Mouse (Mus musculus) lung, adult 2 months (tissue): ENCODE results near the gene Epha7.

Source experiments
- CTCF ChIP-seq: fragments of 200-500 bp; IDR thresholded peaks from 2 replicates; pipeline ENCODE4 v1.5.1; 2011; ENCODE audit warnings: mild to moderate bottlenecking, low read length, control low read depth; ENCODE audit not compliant: insufficient read depth
- POLR2A ChIP-seq: fragments of 200-500 bp; IDR thresholded peaks from 2 replicates; pipeline ENCODE4 v1.6.1; 2011; ENCODE audit warnings: low read depth, mild to moderate bottlenecking, control low read depth, low read length, borderline replicate concordance; ENCODE audit errors: extremely low read depth

- TF ChIP-seq CTCF (no peak), POLR2A (no peak)
Measured at GRCm38 (mm10) chr4:28933431-28933830, 120.5 kb downstream of the Epha7 start.
